Mouse (Mus musculus) liver, embryonic 16.5 days (tissue): Measurements from ENCODE around the gene Lyzl6. TPM values are rescaled to one million over a fixed set of nuclear protein-coding genes. Genes with fewer than 3 reads are reported as not detected.

Experiments
- ATAC-seq: fragments of 200-750 bp; cut with Nextera tagmentation; 2 replicates; pipeline ENCODE4 v1.8.0; 2017; ENCODE audit warnings: low read depth, mild to moderate bottlenecking, moderate number of reproducible peaks, moderate library complexity
- H3K27ac ChIP-seq: fragments of 300-500 bp; sonication (generic); 2 replicates; pipeline ENCODE4 v1.5.1; 2014; ENCODE audit warnings: mild to moderate bottlenecking, low read length
- H3K27me3 ChIP-seq: fragments of 300-500 bp; sonication (generic); 2 replicates; pipeline ENCODE4 v1.6.1; 2014; ENCODE audit warnings: low read depth, low read length, mixed read lengths; ENCODE audit not compliant: control insufficient read depth, insufficient read depth
- H3K36me3 ChIP-seq: fragments of 300-500 bp; sonication (generic); 2 replicates; pipeline ENCODE4 v1.6.1; 2014; ENCODE audit warnings: mild to moderate bottlenecking; ENCODE audit not compliant: control insufficient read depth, insufficient read depth
- H3K4me1 ChIP-seq: fragments of 300-500 bp; sonication (generic); 2 replicates; pipeline ENCODE4 v1.6.1; 2014; ENCODE audit warnings: low read depth, low read length, mixed read lengths; ENCODE audit not compliant: control insufficient read depth
- H3K4me2 ChIP-seq: fragments of 300-500 bp; sonication (generic); 2 replicates; pipeline ENCODE4 v1.6.1; 2014; ENCODE audit warnings: low read depth, low read length, mixed read lengths
- H3K4me3 ChIP-seq: fragments of 300-500 bp; sonication (generic); 2 replicates; pipeline ENCODE4 v1.5.1; 2014; ENCODE audit warnings: low read depth, mild to moderate bottlenecking, low read length
- H3K9ac ChIP-seq: fragments of 300-500 bp; sonication (generic); 2 replicates; pipeline ENCODE4 v1.6.1; 2014; ENCODE audit warnings: low read depth, low read length
- H3K9me3 ChIP-seq: fragments of 300-500 bp; sonication (generic); replicated peaks from 2 replicates; pipeline ENCODE4 v1.6.1; 2016; ENCODE audit warnings: low read length; ENCODE audit not compliant: control insufficient read depth
- WGBS: fragments of 180-500 bp; shearing (Covaris S2); extraction: QIAGEN DNeasy Blood & Tissue Kit; methylation state at CpG from one replicate; pipeline ENCODE4 v1.1.7; 2014; ENCODE audit not compliant: insufficient replicate concordance; 5-methylcytosine and 5-hydroxymethylcytosine counted together
- polyA plus RNA-seq: library from polyadenylated mRNA; unstranded; fragments of >200 nt; fragmentation: Nextera tagmentation; extraction: Ambion mirVana; gene quantifications from 2 replicates; pipeline ENCODE4 v1.2.1, GENCODE M21; 2015

Gene Lyzl6
- polyA plus RNA-seq, 1 experiment from 2014 or later, result not detected

DNA sequence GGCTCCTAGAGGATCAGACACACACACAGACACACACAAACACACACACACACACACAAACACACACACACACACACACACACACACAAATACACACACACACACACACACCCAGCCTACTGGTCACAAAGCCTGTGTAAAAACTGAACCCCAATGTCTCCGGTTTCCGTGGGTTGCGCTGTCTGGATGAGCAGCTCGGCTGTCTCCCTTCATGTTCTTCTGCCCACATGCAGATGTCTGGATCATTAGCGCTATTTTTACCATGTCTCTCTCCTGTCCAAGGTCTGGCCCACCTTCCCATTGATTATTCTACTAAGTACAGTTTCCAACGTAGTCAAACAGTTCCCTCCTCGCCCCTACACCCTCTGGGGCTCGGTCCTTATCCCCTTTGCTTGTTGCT, 24.4 kb upstream of the Lyzl6 start:
- no peak overlapping the region for H3K4me2 ChIP-seq
- no peak overlapping the region for H3K9ac ChIP-seq
- H3K4me3 ChIP-seq, result no peak overlapping the region
- no peaks in the 10 kb centered on the region for H3K9me3 ChIP-seq
- H3K27me3 ChIP-seq, result no peaks in the 10 kb centered on the region
- H3K4me1 ChIP-seq, result no peaks in the 10 kb centered on the region
- 63% methylated on average over 8 of the region's 8 CpGs for WGBS
- ATAC-seq, result no peak
- no peak overlapping the region for H3K27ac ChIP-seq
- no peaks in the 10 kb centered on the region for H3K36me3 ChIP-seq

DNA sequence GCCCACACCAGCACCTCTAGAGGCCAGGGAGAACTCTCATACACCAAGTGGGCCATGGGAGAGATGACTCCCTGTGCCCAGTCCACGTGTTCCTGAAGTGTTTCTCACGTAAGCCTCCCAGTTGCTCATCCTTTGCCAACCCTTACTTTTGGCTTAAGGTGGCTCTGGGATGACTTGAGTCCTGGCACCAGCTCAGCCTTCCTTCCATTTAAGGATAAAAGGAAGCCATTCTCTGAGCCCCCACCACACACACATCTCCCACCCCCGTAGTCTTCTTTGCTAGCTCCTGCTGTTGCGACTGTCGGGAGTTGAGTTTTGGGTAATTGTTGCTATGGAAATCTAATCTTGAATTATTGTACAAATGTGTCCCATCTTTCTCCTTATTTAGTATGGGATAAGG, 23.9 kb upstream of the Lyzl6 start:
- no peak overlapping the region for H3K4me3 ChIP-seq
- no peak for ATAC-seq
- 59% methylated on average over 5 of the region's 5 CpGs for WGBS

GRCm38 (mm10) chr11:103661863-103662262, 23.2 kb upstream of the Lyzl6 start:
- no peaks in the 10 kb centered on the region for H3K9me3 ChIP-seq
- no peak for ATAC-seq
- 45% methylated on average over 4 of the region's 4 CpGs for WGBS

More for the DNA sequence above, 23.9 kb upstream of the Lyzl6 start:
- no peaks in the 10 kb centered on the region for H3K36me3 ChIP-seq
- H3K9ac ChIP-seq, result no peak overlapping the region
- no peaks in the 10 kb centered on the region for H3K27me3 ChIP-seq
- no peak overlapping the region for H3K4me2 ChIP-seq
- no peak overlapping the region for H3K27ac ChIP-seq
- H3K4me1 ChIP-seq, result no peaks in the 10 kb centered on the region
- H3K9me3 ChIP-seq, result no peaks in the 10 kb centered on the region

GRCm38 (mm10) chr11:103658189-103658588, 19.5 kb upstream of the Lyzl6 start:
- H3K36me3 ChIP-seq, result no peaks in the 10 kb centered on the region
- H3K27me3 ChIP-seq, result peaks cover 5% of the 10 kb centered on the region
- no peak overlapping the region for H3K9ac ChIP-seq
- H3K4me3 ChIP-seq, result no peak overlapping the region
- H3K9me3 ChIP-seq, result no peaks in the 10 kb centered on the region
- no peaks in the 10 kb centered on the region for H3K4me1 ChIP-seq
- H3K4me2 ChIP-seq, result no peak overlapping the region
- ATAC-seq, result no peak
- 66% methylated on average over 7 of the region's 7 CpGs for WGBS
- no peak overlapping the region for H3K27ac ChIP-seq

More at GRCm38 (mm10) chr11:103661863-103662262, 23.2 kb upstream of the Lyzl6 start:
- no peak overlapping the region for H3K9ac ChIP-seq
- no peaks in the 10 kb centered on the region for H3K4me1 ChIP-seq
- H3K27ac ChIP-seq, result no peak overlapping the region
- H3K4me2 ChIP-seq, result no peak overlapping the region
- H3K4me3 ChIP-seq, result no peak overlapping the region
- no peaks in the 10 kb centered on the region for H3K27me3 ChIP-seq
- H3K36me3 ChIP-seq, result no peaks in the 10 kb centered on the region

DNA sequence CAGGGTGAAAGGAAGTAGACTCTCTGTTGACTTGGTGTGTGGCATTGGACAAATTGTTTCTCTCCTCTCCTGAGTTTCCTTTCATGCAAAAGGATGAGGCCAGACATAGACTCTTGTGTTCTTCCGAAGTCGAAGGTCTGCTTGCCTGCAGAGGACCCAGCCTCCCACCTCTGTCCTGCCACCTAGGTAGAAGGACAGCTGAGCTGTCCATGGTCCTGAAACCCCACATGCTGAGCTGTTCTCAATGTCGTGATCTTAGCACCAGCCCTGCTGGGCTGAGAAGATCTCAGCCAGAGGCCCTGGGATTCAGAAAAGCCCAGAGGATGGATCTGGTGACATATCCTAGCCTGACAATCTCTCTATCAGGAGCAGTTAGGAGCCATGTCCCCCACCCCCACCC, 17.8 kb upstream of the Lyzl6 start:
- no peak overlapping the region for H3K27ac ChIP-seq
- H3K4me3 ChIP-seq, result no peak overlapping the region
- no peaks in the 10 kb centered on the region for H3K36me3 ChIP-seq
- no peak for ATAC-seq
- H3K27me3 ChIP-seq, result peaks cover 9% of the 10 kb centered on the region
- H3K9me3 ChIP-seq, result no peaks in the 10 kb centered on the region
- no peaks in the 10 kb centered on the region for H3K4me1 ChIP-seq
- no peak overlapping the region for H3K4me2 ChIP-seq
- 4% methylated on average over 3 of the region's 3 CpGs for WGBS
- H3K9ac ChIP-seq, result no peak overlapping the region

DNA sequence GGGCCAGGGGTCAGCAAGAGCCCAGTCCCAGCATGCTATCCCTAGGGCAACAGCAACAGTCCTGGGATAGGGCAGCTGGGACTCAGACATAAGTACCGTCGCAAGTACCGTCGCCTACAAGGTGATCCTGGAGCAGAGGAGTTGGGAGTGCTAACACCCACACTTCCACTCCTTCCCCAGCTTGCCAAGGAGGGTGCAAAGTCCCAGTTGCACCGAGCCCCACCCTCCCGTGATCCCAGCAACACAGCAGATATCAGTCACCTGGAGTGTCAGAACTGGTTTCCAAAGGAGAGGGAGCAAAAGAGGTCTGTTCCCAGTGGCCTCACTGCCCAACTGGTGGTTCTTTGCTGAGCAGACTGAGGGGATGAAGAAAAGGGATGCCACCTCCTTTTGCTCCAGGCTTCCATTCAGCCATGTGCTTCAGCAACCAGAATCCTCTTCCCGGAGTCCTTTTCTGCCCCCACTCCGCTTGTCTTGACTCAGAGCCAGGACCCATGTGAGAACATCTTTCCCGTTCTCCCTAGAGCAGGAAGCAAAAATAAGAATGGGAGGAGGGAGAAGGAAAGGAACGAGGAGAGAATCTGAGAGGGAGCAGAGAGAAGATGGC, 14.8 kb upstream of the Lyzl6 start:
- Histone ChIP-seq H3K4me3 (no peak overlapping the region), H3K36me3 (no peaks in the 10 kb centered on the region), H3K9me3 (no peaks in the 10 kb centered on the region), H3K27me3 (peaks cover 37% of the 10 kb centered on the region), H3K4me2 (no peak overlapping the region), H3K27ac (no peak overlapping the region), H3K4me1 (no peaks in the 10 kb centered on the region), H3K9ac (no peak overlapping the region)
- no peak for ATAC-seq
- 55% methylated on average over 10 of the region's 10 CpGs for WGBS

DNA sequence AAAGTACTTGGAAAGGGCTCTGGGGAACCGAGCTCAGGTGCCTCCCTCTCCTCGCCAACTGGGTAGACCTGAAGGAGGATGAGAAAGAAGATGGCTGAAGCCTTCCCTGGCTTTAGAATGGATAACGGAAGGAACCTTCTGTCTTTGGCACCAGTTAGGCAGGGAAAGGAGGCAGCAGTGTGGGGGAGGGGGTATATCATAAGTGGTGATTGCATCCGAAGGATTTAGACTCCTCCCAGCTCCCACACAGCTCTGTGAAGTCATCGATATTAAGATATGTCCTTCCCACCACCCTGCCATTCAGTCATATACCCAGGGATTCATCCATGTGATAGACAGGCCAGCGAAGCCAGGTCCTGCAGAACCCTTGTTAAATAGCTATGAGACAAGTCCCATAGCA, 12.7 kb upstream of the Lyzl6 start:
- 55% methylated on average over 6 of the region's 6 CpGs for WGBS
- peaks cover 49% of the 10 kb centered on the region for H3K27me3 ChIP-seq
- no peak overlapping the region for H3K27ac ChIP-seq
- no peak for ATAC-seq
- H3K4me2 ChIP-seq, result no peak overlapping the region
- H3K9me3 ChIP-seq, result no peaks in the 10 kb centered on the region
- no peaks in the 10 kb centered on the region for H3K36me3 ChIP-seq
- no peaks in the 10 kb centered on the region for H3K4me1 ChIP-seq
- no peak overlapping the region for H3K9ac ChIP-seq
- H3K4me3 ChIP-seq, result no peak overlapping the region

- 3% methylated on average over 37 of the region's 37 CpGs for WGBS
- peak overlapping the region; percentile 15 for H3K4me3 ChIP-seq
Observed at GRCm38 (mm10) chr11:103649983-103650493, 11.3 kb upstream of the Lyzl6 start.

GRCm38 (mm10) chr11:103649301-103649982, 10.8 kb upstream of the Lyzl6 start, which contains the start of gene Rprml:
Gene Rprml, plus strand, starts transcription at chr11:103649570.
- WGBS, result 2% methylated on average over 67 of the region's 71 CpGs
- peak within 1 kb of the TSS; percentile 15 for H3K4me3 ChIP-seq
- peak within 1 kb of the TSS; percentile 25; the same call in 1 of the 2 replicates for H3K4me2 ChIP-seq
- no peak within 1 kb of the TSS for H3K9ac ChIP-seq
- ATAC-seq, result no peak
- no peaks in the 10 kb centered on the region for H3K36me3 ChIP-seq
- peaks cover 44% of the 10 kb centered on the region for H3K27me3 ChIP-seq
- H3K27ac ChIP-seq, result no peak within 1 kb of the TSS
- H3K4me1 ChIP-seq, result no peaks in the 10 kb centered on the region
- no peaks in the 10 kb centered on the region for H3K9me3 ChIP-seq

More at GRCm38 (mm10) chr11:103649983-103650493, 11.3 kb upstream of the Lyzl6 start:
- ATAC-seq, result no peak
- no peak overlapping the region for H3K9ac ChIP-seq
- no peak overlapping the region for H3K27ac ChIP-seq
- no peaks in the 10 kb centered on the region for H3K36me3 ChIP-seq
- H3K4me2 ChIP-seq, result 0 out of 2 replicates have a peak overlapping the region, but pooled peaks have one; percentile 25
- no peaks in the 10 kb centered on the region for H3K9me3 ChIP-seq
- peaks cover 47% of the 10 kb centered on the region for H3K27me3 ChIP-seq
- H3K4me1 ChIP-seq, result no peaks in the 10 kb centered on the region
